Mouse (Mus musculus) liver (tissue): ENCODE results near the gene Nde1.
A peak's percentile ranks its signal among the peaks of the same experiment; 100 is the strongest.

Experiments
- DNase-seq: peaks from one replicate; pipeline ENCODE4 v3.0.0-alpha.2; 2020; ENCODE audit warnings: mixed read lengths

Nde1 gene

GRCm38 (mm10) chr16:14166490-14166889 is 3.4 kb downstream of the Nde1 start:
- DNase-seq = peak; percentile 71

GRCm38 (mm10) chr16:14169706-14170105 is 6.6 kb downstream of the Nde1 start:
- DNase-seq = no peak

- DNase-seq = no peak
These were observed 15.0 kb downstream of the Nde1 start for GRCm38 (mm10) chr16:14178041-14178440.

- no peak for DNase-seq
These were observed 17.2 kb downstream of the Nde1 start for GRCm38 (mm10) chr16:14180163-14180733.

GRCm38 (mm10) chr16:14182360-14182759 is 19.3 kb downstream of the Nde1 start:
- no peak for DNase-seq

- no peak for DNase-seq
These were observed 20.8 kb downstream of the Nde1 start for GRCm38 (mm10) chr16:14183856-14184255.

- DNase-seq = no peak
These were observed 22.4 kb downstream of the Nde1 start for GRCm38 (mm10) chr16:14185516-14185915.

GRCm38 (mm10) chr16:14194164-14194950 is 31.3 kb downstream of the Nde1 start:
- DNase-seq = no peak

- DNase-seq = peak; percentile 63
These were observed 32.4 kb downstream of the Nde1 start for GRCm38 (mm10) chr16:14195427-14195826.

- no peak for DNase-seq
These were observed 35.7 kb downstream of the Nde1 start for GRCm38 (mm10) chr16:14198798-14199197.

GRCm38 (mm10) chr16:14215156-14215555 is 52.1 kb downstream of the Nde1 start:
- DNase-seq = no peak

- DNase-seq = peak; percentile 73
These were observed 74.1 kb downstream of the Nde1 start for GRCm38 (mm10) chr16:14237100-14237723.

GRCm38 (mm10) chr16:14242059-14242458 is 79.0 kb downstream of the Nde1 start:
- DNase-seq = no peak
